21 mouse cellular contexts compared by ENCODE assay signal in the genomic region with DNA sequence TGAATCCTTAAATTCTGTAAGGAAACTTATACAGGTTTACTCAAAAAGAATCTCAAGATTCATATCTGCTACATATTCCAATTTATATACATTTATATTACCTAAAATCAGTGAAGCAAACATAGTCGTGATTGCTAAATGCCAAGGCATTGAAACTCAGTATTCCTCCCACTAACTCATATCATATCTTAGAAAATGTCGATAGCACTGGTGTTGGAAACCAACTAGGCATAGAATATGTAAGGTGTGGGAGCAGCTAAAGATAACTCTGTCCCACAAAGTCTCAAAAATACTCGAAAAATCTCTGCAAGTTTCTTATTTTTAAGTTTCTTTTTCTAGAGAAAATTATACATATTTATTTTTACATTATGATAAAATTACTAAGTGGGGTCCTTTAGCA.
DNase-seq lines count a peak whose midpoint lies in the region; ATAC-seq and TF ChIP-seq lines count a peak whose summit lies in the region.
"Had no signal": no experiment of that assay in that cellular context is flagged by ENCODE, and none has a peak within 500 bp of the region (broad histone marks: within the 10 kb centered on the region; RNA-seq: fewer than 3 reads in every experiment).

No protein-coding gene starts in this region.

- DNase-seq in frontal cortex, postnatal 14 days (ENCODE audit: low spot score in 2 of 2) = no peak
- no peak for DNase-seq in left cerebral cortex, adult 2 months (ENCODE audit: extremely low spot score in 1 of 2, low spot score in 2 of 2)
- DNase-seq in left cerebral cortex, postnatal 4 days = no peak
- peak; percentile 49 for DNase-seq in brain, adult 2 months (ENCODE audit: low read depth, low spot score)
- DNase-seq in telencephalon, adult 2 months (ENCODE audit: low read depth, low spot score) = peak; percentile 45
- DNase-seq in cerebellum, adult 9-11 months = no peak
- DNase-seq in adrenal gland, postnatal 25 days = no peak
- DNase-seq: adrenal gland, adult 2 months; adrenal gland, adult 8-10 months; adrenal gland, postnatal 10 days; adrenal gland, postnatal 14 days; adrenal gland, postnatal 36 days; B cell, adult 2 months; cerebellum, adult 11 months; cerebellum, adult 11-12 months; cerebellum, adult 18-20 months; cerebellum, adult 2 months had no signal

- intact Hi-C loops in left cerebral cortex, adult 2 months (cut with DNase I) = no loop called here
- intact Hi-C loops in left cerebral cortex, postnatal 4 days (cut with DNase I) = no loop called here

- peak overlapping the region; percentile 32; the same call in 1 of the 2 replicates for H3K27ac ChIP-seq in left cerebral cortex, adult 2 months

- H3K4me3 ChIP-seq in left cerebral cortex, adult 2 months = no peak overlapping the region

- peak; percentile 94 for ATAC-seq in frontal cortex, adult (ENCODE audit: low TSS enrichment)
- ATAC-seq: activated CD4-positive, CD25-positive, alpha-beta regulatory T cell, adult 4 months; CD4-positive, CD25-positive, alpha-beta regulatory T cell, adult 4 months; Patski had no signal

- no peak for TF ChIP-seq CTCF in left cerebral cortex, adult 2 months (IDR thresholded peaks at IDR 0.05)

Comparison
In these comparisons a context has a peak if more than half of its experiments do, and no peak if none do; other contexts are left out.
1. DNase-seq: peak in brain, adult 2 months (single experiment) and telencephalon, adult 2 months (single experiment); none in frontal cortex, postnatal 14 days (0 of 2), left cerebral cortex, adult 2 months (0 of 2), left cerebral cortex, postnatal 4 days (single experiment), cerebellum, adult 9-11 months (single experiment) and adrenal gland, postnatal 25 days (single experiment).